Mouse (Mus musculus) left cerebral cortex, adult 11 months (tissue): Measurements from ENCODE around the gene Mrpl18.
A peak's percentile ranks its signal among the peaks of the same experiment; 100 is the strongest.
"Not testable (repeated sequence)": the region's sequence is repeated elsewhere in the genome, so short reads cannot be mapped to it uniquely, and the experiment has no call there.

Experiments used
- DNase-seq: peaks from one replicate; pipeline ENCODE4 v3.0.0; 2022; ENCODE audit warnings: low spot score

The Mrpl18 gene

DNA sequence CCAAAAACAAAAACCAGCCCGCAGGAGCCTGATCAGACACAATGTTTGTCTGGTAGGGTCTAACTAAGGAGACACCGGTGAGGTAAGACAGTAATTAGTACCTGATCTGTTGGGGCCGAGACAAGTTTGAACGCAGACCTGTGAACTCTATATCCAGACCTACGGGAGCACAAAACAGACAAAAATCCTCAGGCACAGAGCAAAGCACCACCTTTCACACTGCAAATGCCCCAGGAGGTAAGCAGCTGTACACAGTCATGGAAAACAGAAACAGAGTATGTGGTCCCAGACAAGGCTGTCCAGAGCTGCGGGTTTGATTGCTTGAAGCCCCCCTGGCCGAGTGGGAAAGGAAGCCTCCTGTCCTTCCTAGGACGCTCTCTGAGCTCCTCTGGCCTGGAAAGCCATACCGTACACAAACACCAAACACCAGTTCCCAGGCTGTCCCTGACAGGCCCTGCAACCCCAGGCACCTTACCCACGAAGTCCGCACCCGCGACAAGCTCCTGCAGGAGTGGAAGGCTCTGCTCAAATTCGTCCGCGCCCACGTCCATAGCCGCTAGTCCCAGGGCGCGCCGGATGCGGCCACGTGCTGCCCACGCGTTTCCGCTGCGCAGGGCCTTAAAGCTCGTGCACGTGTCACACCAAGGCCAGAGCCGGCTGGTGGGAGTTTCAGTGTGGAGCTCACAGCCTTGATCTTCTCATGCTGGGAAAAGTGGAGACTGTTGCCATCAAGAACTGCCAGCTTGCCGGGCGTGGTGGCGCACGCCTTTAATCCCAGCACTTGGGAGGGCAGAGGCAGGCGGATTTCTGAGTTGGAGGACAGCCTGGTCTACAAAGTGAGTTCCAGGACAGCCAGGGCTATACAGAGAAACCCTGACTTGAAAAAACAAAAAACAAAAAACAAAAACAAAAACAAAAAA is 6.5 kb downstream of the Mrpl18 start, which contains the start of gene Pnldc1:
TSS of gene Pnldc1 (minus strand) at position 870 of the 920 bp plus-strand sequence.
- DNase-seq: no peak

DNA sequence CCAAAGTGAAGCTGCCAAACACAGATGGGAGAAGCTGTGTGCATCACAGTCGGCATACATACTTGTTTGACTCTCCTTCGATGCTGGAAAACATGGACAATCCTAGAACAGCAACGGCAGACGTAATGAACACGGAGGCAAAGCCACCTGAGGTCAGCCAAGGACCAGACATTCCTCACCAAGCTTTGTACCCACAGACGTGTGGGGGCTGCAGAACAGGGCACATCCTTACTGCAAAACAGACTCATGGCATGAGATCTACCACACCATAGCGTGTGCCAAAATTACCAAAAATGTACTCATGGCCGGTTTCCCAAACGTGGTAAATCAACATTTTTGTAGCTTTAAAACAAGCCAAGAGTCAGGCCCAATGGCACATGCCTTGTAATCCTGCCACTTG is 9.7 kb downstream of the Mrpl18 start:
- DNase-seq: no peak

GRCm38 (mm10) chr17:12905810-12906209 is 10.3 kb downstream of the Mrpl18 start:
- DNase-seq: no peak

GRCm38 (mm10) chr17:12904349-12904748 is 11.8 kb downstream of the Mrpl18 start:
- DNase-seq: no peak

- no peak for DNase-seq
Observed at GRCm38 (mm10) chr17:12903372-12904333, 12.5 kb downstream of the Mrpl18 start.

DNA sequence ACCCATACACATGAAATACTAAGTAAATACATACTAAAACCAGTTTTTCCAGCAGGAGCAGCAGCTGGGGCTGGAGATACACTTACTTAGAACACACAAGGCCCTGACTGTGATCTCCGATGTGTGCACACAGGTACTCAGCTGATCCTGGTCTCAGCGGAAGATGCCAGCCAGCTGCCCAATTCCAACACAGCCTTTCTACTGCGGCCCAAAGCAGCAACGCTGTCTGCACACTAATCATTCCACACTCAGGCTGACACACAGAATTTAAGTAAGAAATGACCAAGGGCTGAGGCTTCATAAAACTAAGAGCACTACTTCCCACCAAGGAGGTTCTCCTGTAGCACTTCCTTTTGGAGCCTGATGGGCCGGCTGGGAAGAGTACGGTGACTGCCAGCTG is 13.9 kb downstream of the Mrpl18 start:
- no peak for DNase-seq

GRCm38 (mm10) chr17:12898607-12899006 is 17.5 kb downstream of the Mrpl18 start:
- DNase-seq: not testable (repeated sequence)

DNA sequence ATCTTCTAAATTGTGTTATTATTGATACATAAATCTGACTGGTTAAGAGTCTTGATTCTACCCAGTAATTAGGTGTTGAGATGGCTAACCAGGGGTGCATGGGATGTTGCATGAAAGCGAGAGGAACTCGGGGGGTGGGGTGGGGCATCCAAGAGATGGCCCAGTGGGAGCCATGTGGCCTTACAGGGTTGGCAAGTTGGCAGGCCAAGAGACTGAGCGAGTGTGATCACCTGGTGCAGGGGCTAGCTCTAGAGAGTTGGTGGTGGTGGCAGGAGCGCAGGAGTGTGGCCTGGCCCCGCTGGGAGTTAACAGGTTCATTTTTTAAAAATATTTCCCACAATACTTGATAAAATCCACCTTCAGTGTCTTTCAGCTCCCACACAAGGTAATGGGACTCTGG is 18.5 kb downstream of the Mrpl18 start:
- DNase-seq: no peak

- no peak for DNase-seq
Observed at GRCm38 (mm10) chr17:12892033-12892432, 24.1 kb downstream of the Mrpl18 start.

DNA sequence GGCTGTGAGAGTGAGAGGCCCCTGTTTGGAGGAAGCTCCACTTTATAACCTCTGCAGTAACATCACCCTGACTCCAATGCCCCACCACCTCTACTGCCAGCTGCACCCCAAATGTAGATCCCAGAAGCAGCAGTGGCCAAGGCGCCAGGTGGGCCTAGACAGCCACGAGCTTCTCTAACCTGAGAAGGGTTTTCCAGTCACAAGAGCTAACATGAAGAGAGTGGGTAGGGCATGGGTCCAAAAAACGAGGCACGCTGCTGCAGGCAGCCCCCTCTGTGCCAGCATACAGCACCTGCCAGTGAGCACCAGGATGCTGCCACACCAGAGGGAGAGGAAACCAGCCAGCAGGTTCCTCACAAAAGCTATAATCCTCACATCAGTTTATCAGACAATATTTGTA is 25.1 kb downstream of the Mrpl18 start:
- DNase-seq: no peak

- DNase-seq: no peak
Observed at GRCm38 (mm10) chr17:12887021-12887775, 28.9 kb downstream of the Mrpl18 start.

GRCm38 (mm10) chr17:12886620-12887019 is 29.5 kb downstream of the Mrpl18 start:
- no peak for DNase-seq

GRCm38 (mm10) chr17:12881216-12881615 is 34.9 kb downstream of the Mrpl18 start:
- DNase-seq: no peak

GRCm38 (mm10) chr17:12880178-12880577 is 36.0 kb downstream of the Mrpl18 start:
- DNase-seq: peak; percentile 74

- DNase-seq: no peak
Observed at GRCm38 (mm10) chr17:12875734-12876133, 40.4 kb downstream of the Mrpl18 start, which contains the start of gene Mrgprh. TSS of gene Mrgprh (plus strand) at chr17:12876034.

- no peak for DNase-seq
Observed at GRCm38 (mm10) chr17:12872275-12873028, 43.7 kb downstream of the Mrpl18 start.

DNA sequence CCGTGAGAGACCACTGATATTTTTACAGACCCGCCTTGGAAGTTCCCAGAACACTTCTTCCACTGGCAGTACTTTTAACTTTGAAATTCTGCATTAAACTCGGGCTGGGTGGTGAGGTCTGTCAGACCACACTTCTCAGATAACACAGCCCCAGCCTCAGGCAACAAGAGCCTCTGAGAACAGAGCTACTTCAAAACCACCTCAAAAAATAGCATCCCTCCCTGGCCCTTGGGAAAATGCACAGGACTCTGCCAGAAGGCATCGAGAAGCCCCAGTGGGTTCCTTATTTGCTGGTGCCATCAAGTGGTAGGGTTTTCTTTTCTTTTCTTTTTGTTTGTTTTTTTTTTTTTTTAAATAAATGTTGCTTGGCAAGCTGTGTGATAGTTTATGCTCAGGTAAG is 47.5 kb downstream of the Mrpl18 start:
- DNase-seq: no peak

DNA sequence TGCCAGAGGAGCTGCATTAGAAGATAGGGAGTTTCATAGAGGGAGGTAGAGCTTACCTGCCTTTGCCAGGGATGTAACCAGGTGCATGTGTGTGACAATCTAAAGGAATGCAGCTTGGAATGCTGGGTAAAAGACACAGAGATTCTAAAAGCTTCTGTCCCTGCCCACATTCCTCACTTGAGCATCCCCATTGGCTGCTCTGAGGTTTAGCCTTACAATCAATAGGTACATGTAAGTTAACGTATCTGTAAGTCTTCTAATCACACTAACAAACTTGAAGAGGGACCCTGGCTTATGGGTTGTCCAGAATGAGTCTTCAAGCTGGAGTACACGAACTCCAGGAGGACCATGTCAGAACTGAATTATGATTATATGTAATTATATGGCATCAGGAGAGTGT is 48.1 kb downstream of the Mrpl18 start, which contains the start of gene Mas1:
TSS of gene Mas1 (minus strand) at position 101 of the 400 bp plus-strand sequence.
- DNase-seq: no peak

DNA sequence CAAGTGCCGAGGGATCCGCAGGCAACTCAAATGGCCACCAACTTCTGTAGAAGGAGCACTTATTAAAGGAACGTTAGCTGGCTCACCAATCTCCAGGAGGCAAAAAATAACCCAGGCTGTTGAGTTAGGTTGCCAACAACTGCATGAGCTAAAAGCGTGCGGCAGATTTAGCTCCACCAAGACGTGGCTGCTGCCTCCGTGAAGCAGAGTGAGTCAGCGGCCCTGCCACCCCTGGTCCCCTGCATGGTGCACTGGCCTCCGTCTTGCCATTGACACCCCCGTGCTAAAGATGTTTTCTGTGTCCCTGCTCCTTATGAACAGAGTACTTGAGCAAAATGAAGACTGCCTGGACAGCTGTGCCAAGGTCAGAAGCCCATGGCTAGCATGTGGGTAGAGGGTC is 49.3 kb downstream of the Mrpl18 start:
- DNase-seq: peak; percentile 41

DNA sequence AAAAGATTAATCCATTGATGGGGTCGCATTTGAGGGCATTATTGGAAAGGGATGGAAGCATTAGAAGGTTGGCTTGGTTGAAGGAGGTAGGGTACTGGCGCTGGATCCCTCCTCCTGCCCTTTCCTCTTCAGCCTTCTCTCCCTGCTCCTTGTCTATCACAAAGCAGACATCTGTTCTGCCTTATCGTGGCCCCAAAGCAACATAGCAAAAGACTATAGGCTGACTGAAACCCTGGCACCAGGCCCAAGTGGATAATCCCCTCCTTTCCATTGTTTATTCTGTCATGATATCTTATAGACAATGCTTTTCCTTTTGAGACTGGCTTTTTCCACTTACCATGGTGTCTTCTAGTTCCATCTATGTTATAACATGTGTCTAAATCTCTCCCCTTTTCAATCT is 50.7 kb downstream of the Mrpl18 start:
- DNase-seq: no peak

DNA sequence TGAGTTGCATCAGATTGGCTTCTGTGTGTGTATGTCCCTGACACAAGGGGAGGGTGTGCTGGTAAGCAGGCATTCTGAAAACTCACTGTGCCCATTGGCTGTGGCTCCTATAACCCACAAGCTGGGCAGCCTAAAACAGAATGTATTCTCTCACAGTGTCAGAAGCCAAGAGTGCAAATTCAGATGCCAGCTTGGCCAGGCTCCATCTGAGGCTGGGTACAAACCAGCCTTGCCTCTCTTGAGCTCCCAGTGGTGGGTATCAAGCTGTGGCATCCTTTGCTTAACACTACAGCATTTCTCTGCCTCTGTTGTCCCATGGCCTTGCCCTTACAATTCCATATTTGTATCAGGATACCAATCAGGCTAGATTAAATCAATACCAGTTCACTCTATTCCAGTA is 52.0 kb downstream of the Mrpl18 start:
- no peak for DNase-seq
